Mouse (Mus musculus) hematopoietic stem cell, adult 5-6 weeks (primary cell): ENCODE measurements around the gene Ucn2. TPM values are rescaled to one million over a fixed set of nuclear protein-coding genes. Genes with fewer than 3 reads are reported as not detected.

Experiments
- ATAC-seq, 2 experiments: fragments of 125-278 bp in 1 of 2; replicated peaks in 1 of 2; 2 replicates each; pipeline ENCODE4 v1.8.0; 2016 to 2017; ENCODE audit warnings: inconsistent platforms in 2 of 2, mild to moderate bottlenecking in 2 of 2, moderate number of reproducible peaks in 2 of 2, low read depth in 1 of 2, moderate TSS enrichment in 1 of 2; ENCODE audit not compliant: low FRiP score in 2 of 2, poor library complexity in 2 of 2, severe bottlenecking in 2 of 2, insufficient read depth in 1 of 2, low TSS enrichment in 1 of 2
- total RNA-seq: library from RNA; stranded (forward); fragments of 172-1452, 232-1000 nt; gene quantifications from 2 replicates; pipeline ENCODE4 v1.2.3, GENCODE M21; 2017

The Ucn2 gene
- total RNA-seq, 1 experiment from 2014 or later, result not detected

GRCm38 (mm10) chr9:108989802-108990461 is 4.1 kb downstream of the Ucn2 start:
- no peak for ATAC-seq

GRCm38 (mm10) chr9:108990462-108990820 is 4.6 kb downstream of the Ucn2 start:
- ATAC-seq, result no peak

GRCm38 (mm10) chr9:108991428-108992084 is 5.7 kb downstream of the Ucn2 start, which contains the start of gene Pfkfb4:
Pfkfb4 (plus strand) TSS chr9:108991778.
- peak; percentile 90 to 95 for ATAC-seq

GRCm38 (mm10) chr9:108992085-108992469 is 6.3 kb downstream of the Ucn2 start:
- no peak for ATAC-seq

GRCm38 (mm10) chr9:108992620-108993361 is 7.0 kb downstream of the Ucn2 start:
- ATAC-seq, result no peak

GRCm38 (mm10) chr9:108996411-108996810 is 10.6 kb downstream of the Ucn2 start:
- no peak; a peak in 1 of 4 replicates for ATAC-seq

GRCm38 (mm10) chr9:108998287-108999166 is 12.7 kb downstream of the Ucn2 start:
- no peak for ATAC-seq

GRCm38 (mm10) chr9:108999167-108999526 is 13.3 kb downstream of the Ucn2 start:
- ATAC-seq, result peak; percentile 43 to 51; a peak in 3 of 4 replicates

- peak; percentile 62 to 78 for ATAC-seq
Observed at GRCm38 (mm10) chr9:109000726-109001125, 14.9 kb downstream of the Ucn2 start.

- no peak for ATAC-seq
Observed at GRCm38 (mm10) chr9:109003201-109003600, 17.4 kb downstream of the Ucn2 start.

GRCm38 (mm10) chr9:109007025-109007780 is 21.4 kb downstream of the Ucn2 start:
- ATAC-seq, result no peak

- no peak for ATAC-seq
Observed at GRCm38 (mm10) chr9:109008081-109008480, 22.3 kb downstream of the Ucn2 start.

GRCm38 (mm10) chr9:109008994-109009635 is 23.3 kb downstream of the Ucn2 start:
- no peak for ATAC-seq

GRCm38 (mm10) chr9:109009636-109010315 is 24.0 kb downstream of the Ucn2 start:
- peak; percentile 99 for ATAC-seq

- ATAC-seq, result 0 out of 4 replicates have a peak, but pooled peaks have one; percentile 17 to 18
Observed at GRCm38 (mm10) chr9:109010316-109010690, 24.5 kb downstream of the Ucn2 start.

- no peak for ATAC-seq
Observed at GRCm38 (mm10) chr9:109015397-109015796, 29.6 kb downstream of the Ucn2 start.
